Mouse (Mus musculus) megakaryocyte, adult 5-6 weeks (primary cell): Measurements from ENCODE around the gene Hpf1. TPM values are rescaled to one million over a fixed set of nuclear protein-coding genes. Genes with fewer than 3 reads are reported as not detected.

Experiments
- ATAC-seq: 2 replicates; pipeline ENCODE4 v1.8.0; 2016; ENCODE audit warnings: mild to moderate bottlenecking, inconsistent platforms; ENCODE audit not compliant: poor library complexity, severe bottlenecking
- total RNA-seq, 2 experiments: library from RNA; stranded (forward) in 1 of 2; stranded (reverse) in 1 of 2; fragments of 153-499, 151-499 nt in 1 of 2; fragments of 221-1000, 200-1000 nt in 1 of 2; gene quantifications; 2 replicates each; pipeline versions ENCODE4 v1.2.3 to v1.2.4; 2015 to 2017

The Hpf1 gene
- total RNA-seq (2015) (123 and 134 TPM in 2 replicates), total RNA-seq (2017) (87.3 and 104 TPM in 2 replicates)

GRCm38 (mm10) chr8:60889843-60890519, at the start of gene Hpf1:
Hpf1 (plus strand) TSS chr8:60890418.
- ATAC-seq = peak; percentile 98

- no peak for ATAC-seq
Observed at GRCm38 (mm10) chr8:60842388-60842787, 47.8 kb upstream of the Hpf1 start.

GRCm38 (mm10) chr8:60857559-60857958, 32.7 kb upstream of the Hpf1 start:
- ATAC-seq = no peak

GRCm38 (mm10) chr8:60858091-60858490, 32.1 kb upstream of the Hpf1 start:
- no peak for ATAC-seq

GRCm38 (mm10) chr8:60858911-60859476, 31.2 kb upstream of the Hpf1 start:
- ATAC-seq = no peak

- peak; percentile 77 for ATAC-seq
Observed at GRCm38 (mm10) chr8:60859605-60860004, 30.6 kb upstream of the Hpf1 start.

- ATAC-seq = no peak
Observed at GRCm38 (mm10) chr8:60860749-60861148, 29.5 kb upstream of the Hpf1 start.

GRCm38 (mm10) chr8:60861783-60862182, 28.4 kb upstream of the Hpf1 start:
- ATAC-seq = peak; percentile 84

- ATAC-seq = no peak
Observed at GRCm38 (mm10) chr8:60864875-60865274, 25.3 kb upstream of the Hpf1 start.

GRCm38 (mm10) chr8:60865504-60866114, 24.6 kb upstream of the Hpf1 start:
- ATAC-seq = peak; percentile 58; the same call in 1 of the 2 replicates

- peak; percentile 62 for ATAC-seq
Observed at GRCm38 (mm10) chr8:60867468-60868115, 22.6 kb upstream of the Hpf1 start.

GRCm38 (mm10) chr8:60868236-60868965, 21.8 kb upstream of the Hpf1 start:
- no peak for ATAC-seq

- ATAC-seq = no peak
Observed at GRCm38 (mm10) chr8:60869761-60870160, 20.5 kb upstream of the Hpf1 start.

- ATAC-seq = peak; percentile 56
Observed at GRCm38 (mm10) chr8:60870231-60871193, 19.7 kb upstream of the Hpf1 start.

GRCm38 (mm10) chr8:60878617-60879016, 11.6 kb upstream of the Hpf1 start:
- ATAC-seq = no peak

GRCm38 (mm10) chr8:60883419-60884137, 6.6 kb upstream of the Hpf1 start:
- ATAC-seq = peak; percentile 93

- no peak for ATAC-seq
Observed at GRCm38 (mm10) chr8:60886736-60887135, 3.5 kb upstream of the Hpf1 start.

GRCm38 (mm10) chr8:60889131-60889842, 931 bp upstream of the Hpf1 start:
- ATAC-seq = no peak

- ATAC-seq = no peak
Observed at GRCm38 (mm10) chr8:60890520-60890874, 279 bp downstream of the Hpf1 start.
